Mouse (Mus musculus) limb, embryonic 11.5 days (tissue): ENCODE measurements at regions not wholly inside any gene's neighbourhood (a gene's known extent, or its start where the extent isn't known, plus 50 kb on each side); places are given as distances from the start of the nearest gene placed in this dataset.

Experiments used
- ATAC-seq: fragments of 200-750 bp; cut with Nextera tagmentation; 2 replicates; pipeline ENCODE4 v1.8.0; 2017; ENCODE audit warnings: low read depth; ENCODE audit not compliant: insufficient number of reproducible peaks, low FRiP score, low TSS enrichment
- DNase-seq: peaks from one replicate; pipeline ENCODE4 v3.0.0-alpha.2; 2015; ENCODE audit warnings: low spot score
- H3K27ac ChIP-seq: fragments of 300-500 bp; sonication (generic); replicated peaks from 2 replicates; pipeline ENCODE4 v1.5.1; 2014; ENCODE audit warnings: low read depth, mild to moderate bottlenecking, low read length
- H3K27me3 ChIP-seq: fragments of 300-500 bp; sonication (generic); 2 replicates; pipeline ENCODE4 v1.6.1; 2014; ENCODE audit warnings: mild to moderate bottlenecking, low read length, mixed read lengths; ENCODE audit not compliant: control insufficient read depth, insufficient read depth
- H3K36me3 ChIP-seq: fragments of 300-500 bp; sonication (generic); 2 replicates; pipeline ENCODE4 v1.6.1; 2014; ENCODE audit warnings: mild to moderate bottlenecking, low read length, moderate library complexity, mixed read lengths; ENCODE audit not compliant: control insufficient read depth, insufficient read depth
- H3K4me1 ChIP-seq: fragments of 300-500 bp; sonication (generic); 2 replicates; pipeline ENCODE4 v1.6.1; 2014; ENCODE audit warnings: low read length, mixed read lengths; ENCODE audit not compliant: control insufficient read depth, insufficient read depth
- H3K4me2 ChIP-seq: fragments of 300-500 bp; sonication (generic); 2 replicates; pipeline ENCODE4 v1.6.1; 2014; ENCODE audit warnings: low read depth, mild to moderate bottlenecking, moderate library complexity; ENCODE audit not compliant: severe bottlenecking
- H3K4me3 ChIP-seq: fragments of 300-500 bp; sonication (generic); 2 replicates; pipeline ENCODE4 v1.5.1; 2014; ENCODE audit warnings: low read depth, low read length
- H3K9ac ChIP-seq: fragments of 300-500 bp; sonication (generic); 2 replicates; pipeline ENCODE4 v1.6.1; 2014; ENCODE audit warnings: mild to moderate bottlenecking, low read length
- H3K9me3 ChIP-seq: fragments of 300-500 bp; sonication (generic); 2 replicates; pipeline ENCODE4 v1.6.1; 2016; ENCODE audit warnings: low read length; ENCODE audit not compliant: control insufficient read depth
- WGBS: fragments of 180-500 bp; shearing (Covaris S2); extraction: QIAGEN DNeasy Blood & Tissue Kit; methylation state at CpG from one replicate; pipeline ENCODE4 v1.1.7; 2014; 5-methylcytosine and 5-hydroxymethylcytosine counted together

DNA sequence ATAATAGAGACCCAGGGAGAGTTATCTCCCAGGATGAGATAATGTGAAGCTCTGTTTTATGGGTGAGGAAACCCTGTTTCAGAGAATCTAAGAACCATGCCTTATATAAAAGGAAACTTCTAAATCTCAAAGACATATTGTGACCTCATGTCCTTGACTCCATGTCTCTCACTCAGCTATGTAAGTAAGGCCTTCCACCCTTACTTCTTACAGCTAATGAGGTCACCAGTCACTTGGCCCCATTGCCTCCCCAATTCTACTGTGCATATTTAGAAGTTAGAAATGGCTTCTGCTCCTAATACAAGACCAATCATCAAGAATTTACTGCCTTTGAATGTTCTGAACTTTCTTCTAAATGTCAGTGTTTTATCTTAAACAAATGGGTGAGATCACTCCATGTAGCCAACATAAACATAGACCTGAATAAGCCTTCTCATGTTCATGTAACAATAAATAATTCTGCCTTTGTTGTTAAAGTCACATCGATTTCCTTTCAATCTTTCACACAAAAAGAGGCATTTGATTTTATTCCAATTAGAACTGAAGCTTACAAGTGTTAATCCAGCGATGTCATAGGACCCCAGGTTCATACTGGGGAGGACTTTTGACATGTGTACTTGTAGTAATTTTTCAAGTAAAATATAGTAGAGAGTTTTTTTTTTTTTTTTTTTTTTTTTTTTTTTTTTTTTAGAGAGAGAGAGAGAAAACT is 667.6 kb downstream of the Epha7 start:
- Histone ChIP-seq H3K27me3 (no peaks in the 10 kb centered on the region), H3K4me1 (no peaks in the 10 kb centered on the region), H3K27ac (no peak overlapping the region), H3K4me2 (no peak overlapping the region), H3K4me3 (no peak overlapping the region), H3K36me3 (no peaks in the 10 kb centered on the region), H3K9ac (no peak overlapping the region), H3K9me3 (no peaks in the 10 kb centered on the region)
- 63% methylated on average over 2 of the region's 2 CpGs for WGBS
- ATAC-seq, result peak; percentile 63; the same call in 1 of the 2 replicates
- DNase-seq, result no peak

GRCm38 (mm10) chr4:29481093-29481715 is 668.3 kb downstream of the Epha7 start:
- ATAC-seq (no peak; the same call in 1 of the 2 replicates), DNase-seq (peak; percentile 28)
- H3K27me3 ChIP-seq, result no peaks in the 10 kb centered on the region
- no peaks in the 10 kb centered on the region for H3K9me3 ChIP-seq
- H3K9ac ChIP-seq, result no peak overlapping the region
- H3K4me3 ChIP-seq, result no peak overlapping the region
- no peak overlapping the region for H3K4me2 ChIP-seq
- H3K36me3 ChIP-seq, result no peaks in the 10 kb centered on the region
- no peaks in the 10 kb centered on the region for H3K4me1 ChIP-seq
- H3K27ac ChIP-seq, result peak overlapping the region; percentile 30; the same call in 1 of the 2 replicates
- 15% methylated on average over 1 of the region's 1 CpGs for WGBS

DNA sequence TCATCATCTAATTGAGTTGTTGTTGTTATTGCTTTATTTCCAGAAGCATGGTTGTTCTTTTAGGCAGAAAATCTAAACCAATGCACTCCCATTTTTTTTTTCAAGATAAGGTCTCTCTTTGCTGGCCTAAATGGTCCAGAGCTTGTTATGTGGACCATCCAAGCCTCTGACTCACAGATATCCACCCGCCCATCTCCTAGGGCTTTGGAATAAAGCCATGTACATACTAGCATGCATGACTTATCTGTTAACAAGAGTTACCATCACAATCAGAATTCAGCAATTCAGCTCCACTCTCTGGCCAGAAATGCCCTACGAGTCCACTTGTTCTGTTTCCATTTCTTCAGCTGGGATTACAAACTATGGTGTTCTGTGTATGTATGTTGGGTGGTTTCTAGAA is 669.5 kb downstream of the Epha7 start:
- ATAC-seq (no peak), DNase-seq (no peak)
- Histone ChIP-seq H3K9me3 (no peaks in the 10 kb centered on the region), H3K4me1 (no peaks in the 10 kb centered on the region), H3K4me2 (no peak overlapping the region), H3K4me3 (no peak overlapping the region), H3K9ac (no peak overlapping the region), H3K27ac (no peak overlapping the region), H3K36me3 (no peaks in the 10 kb centered on the region), H3K27me3 (no peaks in the 10 kb centered on the region)
- WGBS, result 97% methylated on average over 2 of the region's 2 CpGs

- no peaks in the 10 kb centered on the region for H3K4me1 ChIP-seq
- DNase-seq (no peak), ATAC-seq (no peak)
- H3K27ac ChIP-seq, result no peak overlapping the region
- H3K4me3 ChIP-seq, result no peak overlapping the region
- no peaks in the 10 kb centered on the region for H3K9me3 ChIP-seq
- WGBS, result 88% methylated on average over 1 of the region's 1 CpGs
- H3K36me3 ChIP-seq, result no peaks in the 10 kb centered on the region
- H3K9ac ChIP-seq, result no peak overlapping the region
- no peak overlapping the region for H3K4me2 ChIP-seq
- no peaks in the 10 kb centered on the region for H3K27me3 ChIP-seq
These were observed 687.9 kb downstream of the Epha7 start for GRCm38 (mm10) chr4:29500844-29501243.

GRCm38 (mm10) chr4:29525051-29525450 is 712.1 kb downstream of the Epha7 start:
- no peaks in the 10 kb centered on the region for H3K27me3 ChIP-seq
- H3K27ac ChIP-seq, result no peak overlapping the region
- WGBS, result 65% methylated on average over 4 of the region's 4 CpGs
- ATAC-seq (no peak), DNase-seq (no peak)
- no peaks in the 10 kb centered on the region for H3K4me1 ChIP-seq
- H3K36me3 ChIP-seq, result no peaks in the 10 kb centered on the region
- H3K9ac ChIP-seq, result no peak overlapping the region
- H3K4me2 ChIP-seq, result no peak overlapping the region
- H3K4me3 ChIP-seq, result no peak overlapping the region
- no peaks in the 10 kb centered on the region for H3K9me3 ChIP-seq

DNA sequence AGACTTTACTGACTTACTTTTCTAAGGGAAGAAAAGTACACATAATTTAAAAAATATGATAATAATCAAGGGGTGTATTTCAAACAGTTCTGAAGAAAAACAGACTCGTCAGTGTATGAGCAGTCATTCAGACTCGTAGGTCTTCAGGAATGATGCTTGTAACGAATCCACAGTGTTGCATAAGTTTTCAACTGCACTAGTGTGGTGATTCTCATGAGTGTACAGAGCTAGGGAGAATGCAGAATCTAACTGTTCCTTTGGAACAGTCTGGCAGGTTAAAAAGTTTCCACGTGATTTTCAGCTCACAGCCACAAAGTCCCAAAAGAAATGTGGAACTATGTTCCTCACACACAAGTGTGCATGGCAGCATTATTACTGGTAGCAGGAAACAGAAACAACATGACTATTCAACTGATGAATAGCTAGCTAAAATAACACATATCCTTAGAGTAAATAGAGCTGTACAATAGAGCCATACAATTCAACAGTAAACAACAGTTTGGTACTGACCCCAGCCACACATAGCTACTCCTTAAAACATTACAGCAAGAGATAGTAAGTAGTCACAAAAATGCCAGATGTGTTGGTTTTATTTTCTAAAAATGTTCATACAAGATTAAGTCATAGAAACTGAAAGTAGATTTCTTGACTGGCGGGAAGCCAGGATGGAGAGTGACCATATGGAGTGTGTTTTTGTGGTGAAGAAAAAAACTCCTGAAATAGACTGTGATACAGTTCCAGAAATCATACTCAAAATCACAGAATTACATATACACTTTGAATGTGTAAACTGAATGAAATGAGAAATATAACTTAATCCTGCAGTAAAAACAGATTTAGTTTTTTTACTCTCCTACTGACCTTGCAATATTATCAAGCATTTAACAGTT is 713.1 kb downstream of the Epha7 start:
- Histone ChIP-seq H3K4me3 (no peak overlapping the region), H3K9ac (no peak overlapping the region), H3K9me3 (no peaks in the 10 kb centered on the region), H3K36me3 (no peaks in the 10 kb centered on the region), H3K27ac (no peak overlapping the region), H3K4me1 (no peaks in the 10 kb centered on the region), H3K4me2 (no peak overlapping the region), H3K27me3 (no peaks in the 10 kb centered on the region)
- ATAC-seq (no peak), DNase-seq (no peak)
- 78% methylated on average over 5 of the region's 5 CpGs for WGBS
